Mouse (Mus musculus) 3T3-L1 (cell line): ENCODE results near the gene Nlrp9c.
"Not testable (repeated sequence)": the region's sequence is repeated elsewhere in the genome, so short reads cannot be mapped to it uniquely, and the experiment has no call there.

ENCODE experiments used
- DNase-seq: peaks from one replicate; pipeline ENCODE4 v3.0.0-alpha.2; 2015; ENCODE audit warnings: low read depth, low spot score

Gene Nlrp9c

GRCm38 (mm10) chr7:26403600-26403999, at the start of gene Nlrp9c:
Gene Nlrp9c, minus strand, starts transcription at chr7:26403700.
- not testable (repeated sequence) for DNase-seq

- no peak for DNase-seq
Measured at GRCm38 (mm10) chr7:26434813-26435212, 31.3 kb upstream of the Nlrp9c start, which contains the start of gene Nlrp4a. Gene Nlrp4a, plus strand, starts transcription at chr7:26435113.

GRCm38 (mm10) chr7:26391811-26392210, 11.7 kb downstream of the Nlrp9c start:
- DNase-seq = not testable (repeated sequence)

- DNase-seq = not testable (repeated sequence)
Measured at GRCm38 (mm10) chr7:26391137-26391536, 12.4 kb downstream of the Nlrp9c start.

- DNase-seq = not testable (repeated sequence)
Measured at GRCm38 (mm10) chr7:26386691-26387090, 16.8 kb downstream of the Nlrp9c start.

GRCm38 (mm10) chr7:26380807-26381206, 22.7 kb downstream of the Nlrp9c start:
- DNase-seq = no peak

- not testable (repeated sequence) for DNase-seq
Measured at GRCm38 (mm10) chr7:26373221-26373620, 30.3 kb downstream of the Nlrp9c start.

- not testable (repeated sequence) for DNase-seq
Measured at GRCm38 (mm10) chr7:26356719-26357118, 46.8 kb downstream of the Nlrp9c start.

GRCm38 (mm10) chr7:26352258-26352657, 51.2 kb downstream of the Nlrp9c start:
- not testable (repeated sequence) for DNase-seq

- not testable (repeated sequence) for DNase-seq
Measured at GRCm38 (mm10) chr7:26350177-26350576, 53.3 kb downstream of the Nlrp9c start.

GRCm38 (mm10) chr7:26320361-26320760, 83.1 kb downstream of the Nlrp9c start:
- not testable (repeated sequence) for DNase-seq

GRCm38 (mm10) chr7:26315809-26316208, 87.7 kb downstream of the Nlrp9c start:
- DNase-seq = not testable (repeated sequence)

GRCm38 (mm10) chr7:26315194-26315593, 88.3 kb downstream of the Nlrp9c start:
- DNase-seq = not testable (repeated sequence)

GRCm38 (mm10) chr7:26311786-26312185, 91.7 kb downstream of the Nlrp9c start:
- DNase-seq = not testable (repeated sequence)

GRCm38 (mm10) chr7:26306926-26307325, 96.6 kb downstream of the Nlrp9c start, which contains the start of gene Cyp2a4:
Gene Cyp2a4, plus strand, starts transcription at chr7:26307169.
- not testable (repeated sequence) for DNase-seq

- not testable (repeated sequence) for DNase-seq
Measured at GRCm38 (mm10) chr7:26303429-26304166, 99.9 kb downstream of the Nlrp9c start.
